Mouse (Mus musculus) erythroblast, embryonic 14.5 days (primary cell): ENCODE results near the gene Cep68.

Source experiments
- GATA1 ChIP-seq: IDR thresholded peaks from 2 replicates; pipeline ENCODE4 v1.6.1; 2012; ENCODE audit warnings: low read length, inconsistent platforms, mixed read lengths
- TAL1 ChIP-seq: IDR thresholded peaks from 3 replicates; pipeline ENCODE4 v1.6.1; 2012; ENCODE audit warnings: low read length, inconsistent platforms, mixed read lengths

DNA sequence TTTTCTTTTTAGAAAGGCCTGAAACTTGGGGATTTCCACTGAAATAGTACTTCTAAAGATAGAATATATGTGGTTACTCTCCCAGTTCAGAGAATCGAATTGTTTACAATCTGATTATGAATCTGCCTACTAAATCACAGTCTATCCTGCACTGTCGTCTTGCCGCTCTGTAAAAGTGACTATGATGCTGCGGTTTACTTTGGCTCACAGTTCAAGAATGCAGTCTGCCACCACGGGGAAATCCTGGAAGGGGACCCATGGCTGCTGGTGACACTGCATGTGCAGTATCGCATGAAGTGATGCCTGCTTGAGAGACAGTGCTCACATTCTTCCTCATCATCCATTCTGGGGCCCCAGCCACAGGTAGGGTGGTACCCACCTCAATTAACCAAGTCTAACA is 3.9 kb downstream of the Cep68 start:
- TF ChIP-seq GATA1 (no peak), TAL1 (no peak)
